Mouse (Mus musculus): Measurements from ENCODE around the gene H13.

DNA sequence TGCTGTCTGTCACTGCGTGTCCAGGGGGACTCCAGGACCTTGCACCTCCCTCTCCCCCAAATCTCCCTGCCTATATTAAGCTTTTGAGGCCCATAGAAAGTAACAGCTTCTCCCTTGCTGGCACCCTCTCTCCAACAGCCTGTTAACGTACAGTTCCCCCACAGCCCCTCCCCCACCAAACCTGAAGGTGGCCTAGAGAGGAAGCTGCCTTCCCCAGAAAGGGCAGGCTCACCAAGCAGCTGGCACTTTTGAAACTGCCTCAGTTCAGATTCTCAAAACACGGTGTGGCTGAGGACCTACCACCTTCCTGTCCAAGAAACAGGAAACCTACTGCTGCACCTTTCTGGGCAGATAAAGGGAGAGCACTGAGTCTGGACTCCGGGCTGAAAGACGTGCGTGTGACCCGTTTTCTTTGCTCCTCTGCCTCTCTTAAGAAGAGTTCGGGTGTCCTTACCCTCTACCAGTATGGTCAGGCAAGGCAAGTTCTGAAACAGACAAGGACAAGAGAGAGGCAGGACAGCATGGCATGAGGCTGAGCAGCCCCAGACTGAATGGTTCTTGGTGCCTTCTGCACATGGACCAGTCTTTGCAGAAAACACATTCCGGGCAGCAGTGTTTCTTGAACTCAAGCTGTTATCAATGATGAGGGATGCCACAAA is 1.9 kb downstream of the H13 start:
- TF ChIP-seq CTCF (IDR thresholded peaks at IDR 0.05; ENCODE audit: low read depth): no peak
- TF ChIP-seq EP300 (IDR thresholded peaks at IDR 0.05; ENCODE audit: low read depth): no peak

All from liver, embryonic 14.5 days (tissue).